Comparison of ENCODE assay signal across 8 mouse cellular contexts in the genomic region with DNA sequence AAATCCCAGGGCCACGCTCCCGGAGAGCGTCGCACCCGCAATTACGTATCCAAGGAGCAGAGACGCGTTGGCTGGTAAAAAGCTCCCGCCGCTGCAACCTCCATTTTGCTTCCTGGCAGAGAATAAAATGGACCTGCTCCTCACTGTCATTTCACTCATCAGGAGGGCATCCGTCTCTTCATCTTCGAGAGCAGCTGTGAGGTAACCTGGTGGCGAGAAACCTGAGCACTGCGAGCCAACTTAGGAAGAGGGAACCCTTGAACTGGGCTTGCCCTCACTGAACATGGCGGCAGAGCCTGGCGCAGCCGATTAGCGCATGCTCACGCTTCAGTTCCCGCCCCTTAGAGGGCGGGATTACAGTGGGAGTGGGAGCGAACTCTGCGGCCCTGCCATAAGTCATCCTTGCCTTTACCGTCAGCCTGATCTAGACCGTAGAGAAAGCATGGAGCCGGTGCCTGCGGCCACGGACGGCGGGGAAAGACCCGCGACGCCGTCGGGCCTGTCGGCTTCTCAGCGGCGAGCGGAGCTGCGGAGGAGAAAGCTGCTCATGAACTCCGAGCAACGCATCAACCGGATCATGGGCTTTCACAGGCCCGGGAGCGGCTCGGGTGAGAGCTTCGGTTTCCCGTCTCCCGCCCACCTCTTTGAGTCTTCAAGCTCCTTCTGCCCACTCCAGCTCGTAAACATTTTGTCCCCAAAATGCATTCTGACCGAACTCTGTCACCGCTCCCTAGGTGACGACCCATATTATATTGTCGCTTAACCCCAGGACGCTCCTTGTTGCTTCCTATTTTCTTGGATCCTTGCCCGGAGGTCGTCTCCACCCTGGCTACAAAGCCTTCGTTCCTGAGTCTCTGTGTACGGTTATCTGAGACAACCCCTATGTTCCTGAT. TPM values are rescaled to one million over a fixed set of nuclear protein-coding genes. Genes with fewer than 3 reads are reported as not detected.
A peak's percentile ranks its signal among the peaks of the same experiment; 100 is the strongest.
DNase-seq lines count a peak whose midpoint lies in the region; ATAC-seq lines count a peak whose summit lies in the region.

A gene (plus strand): TSS at position 357 of the 893 bp plus-strand sequence.

- peak within 1 kb of the TSS; percentile 85 for H3K4me3 ChIP-seq in hindbrain, embryonic 12.5 days

- H3K9me3 ChIP-seq in hindbrain, embryonic 12.5 days (replicated peaks) = no peaks in the 10 kb centered on the region

- under 1% methylated on average over 59 of the region's 59 CpGs for WGBS in hindbrain, embryonic 12.5 days

- H3K9ac ChIP-seq in hindbrain, embryonic 12.5 days = peak within 1 kb of the TSS; percentile 87

- peaks cover 20% of the 10 kb centered on the region for H3K4me1 ChIP-seq in hindbrain, embryonic 12.5 days

- no peaks in the 10 kb centered on the region for H3K27me3 ChIP-seq in hindbrain, embryonic 12.5 days

- peaks cover 8% of the 10 kb centered on the region; the same call in 1 of the 2 replicates for H3K36me3 ChIP-seq in hindbrain, embryonic 12.5 days

- DNase-seq in NIH3T3 (ENCODE audit: low read depth) = peak; percentile 93
- DNase-seq in cerebellum, postnatal 10 days = peak; percentile 90 to 93
- DNase-seq in frontal cortex, postnatal 10 days (ENCODE audit: low spot score in 2 of 2) = peak; percentile 77 to 85
- DNase-seq in layer of hippocampus, postnatal 14 days (ENCODE audit: low spot score in 2 of 2) = peak; percentile 86 to 91
- peak; percentile 90 for DNase-seq in lung, postnatal 14 days
- DNase-seq in retina, adult 2 months (ENCODE audit: low read depth, low spot score) = peak; percentile 78
- peak; percentile 85 to 89 for DNase-seq in thymus, postnatal 36 days

- ATAC-seq in hindbrain, embryonic 12.5 days (ENCODE audit: low FRiP score) = peak; percentile 98

- peak within 1 kb of the TSS; percentile 93 for H3K27ac ChIP-seq in hindbrain, embryonic 12.5 days

- peak within 1 kb of the TSS; percentile 72 for H3K4me2 ChIP-seq in hindbrain, embryonic 12.5 days (replicated peaks)

RNA-seq across cellular contexts. Expression of the gene that starts here (rescaled TPM):
- polyA plus RNA-seq in hindbrain, embryonic 12.5 days (2016; fragmentation: Nextera tagmentation; extraction: Ambion mirVana) = 74.1 and 75.9 TPM in 2 replicates
- total RNA-seq in layer of hippocampus, postnatal 14 days (2021) = 10 to 100 TPM; 48.7 TPM

Comparison
In these comparisons a context has a peak if more than half of its experiments do, and no peak if none do; other contexts are left out.
1. Peak in every context shown above with its lines: DNase-seq, ATAC-seq, H3K4me3 ChIP-seq and H3K27ac ChIP-seq.